Mouse (Mus musculus) limb, embryonic 12.5 days (tissue): ENCODE measurements around the gene Ccdc33. TPM values are rescaled to one million over a fixed set of nuclear protein-coding genes. Genes with fewer than 3 reads are reported as not detected.

Experiments used
- ATAC-seq: fragments of 200-750 bp; cut with Nextera tagmentation; 2 replicates; pipeline ENCODE4 v1.8.0; 2017; ENCODE audit warnings: low read depth, moderate TSS enrichment; ENCODE audit not compliant: insufficient number of reproducible peaks, insufficient read depth, low FRiP score, low TSS enrichment
- H3K27ac ChIP-seq: fragments of 300-500 bp; sonication (generic); 2 replicates; pipeline ENCODE4 v1.5.1; 2016; ENCODE audit warnings: mild to moderate bottlenecking, moderate library complexity
- H3K27me3 ChIP-seq: fragments of 300-500 bp; sonication (generic); 2 replicates; pipeline ENCODE4 v1.6.1; 2016; ENCODE audit warnings: mild to moderate bottlenecking, moderate library complexity
- H3K36me3 ChIP-seq: fragments of 300-500 bp; sonication (generic); 2 replicates; pipeline ENCODE4 v1.6.1; 2016; ENCODE audit warnings: mild to moderate bottlenecking, moderate library complexity
- H3K4me1 ChIP-seq: fragments of 300-500 bp; sonication (generic); replicated peaks from 2 replicates; pipeline ENCODE4 v1.6.1; 2016
- H3K4me2 ChIP-seq: fragments of 300-500 bp; sonication (generic); 2 replicates; pipeline ENCODE4 v1.6.1; 2016; ENCODE audit warnings: mild to moderate bottlenecking, moderate library complexity
- H3K4me3 ChIP-seq: fragments of 300-500 bp; sonication (generic); replicated peaks from 2 replicates; pipeline ENCODE4 v1.5.1; 2016; ENCODE audit warnings: mild to moderate bottlenecking
- H3K9ac ChIP-seq: fragments of 300-500 bp; sonication (generic); replicated peaks from 2 replicates; pipeline ENCODE4 v1.6.1; 2016; ENCODE audit warnings: mild to moderate bottlenecking, moderate library complexity
- H3K9me3 ChIP-seq: fragments of 300-500 bp; sonication (generic); 2 replicates; pipeline ENCODE4 v1.6.1; 2016; ENCODE audit warnings: mild to moderate bottlenecking, moderate library complexity
- WGBS: fragments of 180-500 bp; shearing (Covaris S2); methylation state at CpG from one replicate; pipeline ENCODE4 v1.1.7; 2016; 5-methylcytosine and 5-hydroxymethylcytosine counted together
- polyA plus RNA-seq: library from polyadenylated mRNA; unstranded; fragments of >200 nt; fragmentation: Nextera tagmentation; extraction: Ambion mirVana; gene quantifications from 2 replicates; pipeline ENCODE4 v1.2.1, GENCODE M21; 2016

Ccdc33 gene
- polyA plus RNA-seq, 1 experiment from 2014 or later: 0.19 TPM

DNA sequence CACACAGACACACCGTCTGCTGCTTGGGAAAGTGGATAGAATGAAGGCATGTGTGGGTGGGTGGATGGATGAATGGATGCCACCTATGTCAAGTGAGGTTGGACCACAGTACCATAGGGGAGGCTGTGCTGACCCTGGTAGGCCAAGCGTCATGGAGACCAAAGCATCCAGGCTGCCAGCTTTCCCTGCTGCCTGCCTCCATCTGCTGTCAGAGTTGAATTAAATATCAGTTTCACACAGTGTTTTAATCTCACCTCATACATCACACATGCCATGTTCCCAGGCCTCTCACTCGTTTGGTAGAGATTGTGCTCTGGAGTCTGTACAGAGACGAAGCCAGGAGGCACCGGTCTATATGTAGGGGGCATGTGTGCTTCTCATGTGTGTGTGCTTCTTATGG, 7.8 kb downstream of the Ccdc33 start:
- no peak overlapping the region for H3K4me2 ChIP-seq
- H3K4me1 ChIP-seq: peaks cover 57% of the 10 kb centered on the region
- 0 out of 2 replicates have a peak overlapping the region, but pooled peaks have one; percentile 12 for H3K27ac ChIP-seq
- H3K27me3 ChIP-seq: peaks cover 4% of the 10 kb centered on the region
- H3K9ac ChIP-seq: no peak overlapping the region
- no peaks in the 10 kb centered on the region for H3K9me3 ChIP-seq
- no peak for ATAC-seq
- no peak overlapping the region for H3K4me3 ChIP-seq
- WGBS: 65% methylated on average over 5 of the region's 5 CpGs
- H3K36me3 ChIP-seq: no peaks in the 10 kb centered on the region

DNA sequence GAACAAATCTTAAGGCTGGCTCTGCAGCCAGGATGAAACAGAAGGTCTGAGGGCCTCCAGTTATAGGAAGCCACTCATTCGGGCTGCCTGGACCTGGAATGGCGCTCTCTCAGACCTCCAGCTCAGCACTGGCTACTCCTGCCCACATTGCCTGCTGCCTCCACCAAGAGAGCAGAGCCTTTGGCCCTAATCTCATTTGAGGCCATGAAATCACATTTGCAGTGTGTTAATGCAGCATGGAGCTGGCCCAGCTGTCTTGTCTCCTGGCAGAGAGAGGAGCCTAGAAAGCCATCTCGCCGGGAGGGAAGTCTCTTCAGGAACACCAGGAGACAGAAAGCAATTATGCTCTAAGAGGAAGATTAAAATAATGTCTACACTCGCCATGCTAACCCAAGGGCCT, 11.1 kb downstream of the Ccdc33 start:
- H3K4me2 ChIP-seq: no peak overlapping the region
- no peak overlapping the region for H3K9ac ChIP-seq
- ATAC-seq: no peak
- peaks cover 37% of the 10 kb centered on the region for H3K4me1 ChIP-seq
- H3K27me3 ChIP-seq: peaks cover 6% of the 10 kb centered on the region
- H3K4me3 ChIP-seq: no peak overlapping the region
- 70% methylated on average over 5 of the region's 5 CpGs for WGBS
- no peaks in the 10 kb centered on the region for H3K9me3 ChIP-seq
- H3K36me3 ChIP-seq: no peaks in the 10 kb centered on the region
- no peak overlapping the region for H3K27ac ChIP-seq

DNA sequence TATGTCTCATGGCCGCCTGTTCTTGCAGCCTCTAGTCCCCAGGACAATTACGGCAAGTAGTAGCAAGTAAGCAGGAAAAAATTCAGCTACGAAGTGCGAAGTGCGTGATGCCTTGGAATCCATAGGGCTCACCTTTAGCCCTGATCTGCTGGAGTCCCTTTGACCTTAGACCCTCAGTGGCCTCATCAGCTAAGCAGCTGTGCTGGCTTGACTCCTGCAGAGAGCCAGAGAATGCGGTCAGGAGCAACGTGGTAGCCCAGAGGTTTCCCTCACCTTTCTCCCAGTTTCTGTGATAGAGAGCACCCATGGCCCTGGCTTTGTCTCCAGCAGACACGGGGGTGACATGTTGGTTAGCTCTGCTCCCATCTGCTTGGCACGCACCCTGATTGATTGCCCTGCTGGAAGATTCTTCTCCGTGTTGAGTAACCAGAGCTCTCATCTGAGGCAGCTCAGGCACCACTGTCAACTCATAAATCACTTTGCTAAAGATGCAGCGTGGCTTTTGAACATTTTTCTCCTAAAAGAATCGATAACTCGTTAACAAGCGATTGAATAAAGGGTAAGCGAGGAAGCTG, 12.9 kb downstream of the Ccdc33 start:
- Histone ChIP-seq H3K4me2 (no peak overlapping the region), H3K27ac (no peak overlapping the region), H3K9me3 (no peaks in the 10 kb centered on the region), H3K4me3 (no peak overlapping the region), H3K27me3 (peaks cover 6% of the 10 kb centered on the region), H3K4me1 (peaks cover 26% of the 10 kb centered on the region), H3K36me3 (no peaks in the 10 kb centered on the region), H3K9ac (no peak overlapping the region)
- 38% methylated on average over 15 of the region's 15 CpGs for whole genome bisulfite sequencing
- no peak for ATAC-seq

DNA sequence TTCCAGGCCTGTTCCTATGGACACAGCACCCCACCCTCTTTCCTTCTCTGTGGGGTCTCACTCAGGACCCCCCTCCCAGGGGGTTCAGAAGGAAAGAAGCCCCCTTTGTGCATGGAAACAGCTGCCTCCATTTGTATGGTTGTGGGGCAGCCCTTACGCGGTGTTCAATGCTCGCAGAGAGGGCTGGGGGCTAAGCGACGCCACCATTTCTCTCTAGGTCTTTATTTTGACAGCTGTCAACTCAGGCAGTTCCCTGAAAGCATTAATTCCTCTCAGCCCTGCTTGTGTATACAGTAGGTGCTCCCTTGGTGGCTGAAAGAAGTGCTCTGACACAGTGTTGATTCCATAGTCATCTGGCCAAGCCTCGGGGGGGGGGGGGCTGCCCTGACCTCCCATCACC, 15.0 kb downstream of the Ccdc33 start:
- Histone ChIP-seq H3K9ac (no peak overlapping the region), H3K4me2 (no peak overlapping the region), H3K4me3 (no peak overlapping the region), H3K4me1 (peaks cover 33% of the 10 kb centered on the region), H3K9me3 (no peaks in the 10 kb centered on the region), H3K27me3 (peaks cover 3% of the 10 kb centered on the region; the same call in 1 of the 2 replicates), H3K36me3 (no peaks in the 10 kb centered on the region), H3K27ac (no peak overlapping the region)
- WGBS: 77% methylated on average over 6 of the region's 6 CpGs
- no peak for ATAC-seq

DNA sequence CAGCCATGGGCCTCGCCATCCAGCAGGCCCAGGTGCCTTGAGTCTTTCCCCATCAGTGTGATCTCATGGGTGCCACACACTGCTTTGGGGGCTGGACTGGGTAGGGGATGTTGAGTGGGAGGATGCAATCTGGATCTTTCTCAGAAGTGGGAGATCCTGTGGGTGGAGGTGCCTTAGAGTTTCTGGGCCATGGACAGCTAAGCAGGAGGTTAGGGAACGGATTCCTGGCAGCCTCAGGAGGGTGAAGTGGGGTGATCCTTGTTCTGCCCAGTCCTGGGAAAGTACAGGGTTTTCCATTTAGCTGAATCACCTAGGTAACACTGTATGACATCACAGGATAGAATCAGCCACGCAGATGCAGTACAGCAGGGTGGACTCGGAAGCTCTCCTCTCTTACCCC, 16.6 kb downstream of the Ccdc33 start:
- WGBS: 68% methylated on average over 4 of the region's 4 CpGs
- Histone ChIP-seq H3K27ac (no peak overlapping the region), H3K4me1 (peaks cover 46% of the 10 kb centered on the region), H3K27me3 (peaks cover 3% of the 10 kb centered on the region; the same call in 1 of the 2 replicates), H3K9me3 (no peaks in the 10 kb centered on the region), H3K9ac (no peak overlapping the region), H3K4me3 (no peak overlapping the region), H3K36me3 (no peaks in the 10 kb centered on the region), H3K4me2 (no peak overlapping the region)
- no peak for ATAC-seq

- Histone ChIP-seq H3K27ac (no peak overlapping the region), H3K9ac (no peak overlapping the region), H3K4me3 (no peak overlapping the region), H3K27me3 (no peaks in the 10 kb centered on the region; the same call in 1 of the 2 replicates), H3K9me3 (no peaks in the 10 kb centered on the region), H3K4me1 (peaks cover 33% of the 10 kb centered on the region), H3K36me3 (no peaks in the 10 kb centered on the region), H3K4me2 (no peak overlapping the region)
- WGBS: 55% methylated on average over 5 of the region's 5 CpGs
- ATAC-seq: no peak
These were observed 18.6 kb downstream of the Ccdc33 start for GRCm38 (mm10) chr9:58099836-58100565.

- no peak for ATAC-seq
- no peak overlapping the region for H3K4me2 ChIP-seq
- no peaks in the 10 kb centered on the region; the same call in 1 of the 2 replicates for H3K27me3 ChIP-seq
- no peaks in the 10 kb centered on the region for H3K9me3 ChIP-seq
- H3K27ac ChIP-seq: no peak overlapping the region
- H3K9ac ChIP-seq: no peak overlapping the region; the same call in 1 of the 2 replicates
- peaks cover 47% of the 10 kb centered on the region for H3K4me1 ChIP-seq
- no peak overlapping the region for H3K4me3 ChIP-seq
- WGBS: 61% methylated on average over 5 of the region's 5 CpGs
- H3K36me3 ChIP-seq: no peaks in the 10 kb centered on the region
These were observed 21.9 kb downstream of the Ccdc33 start for GRCm38 (mm10) chr9:58096629-58097301.

- no peak overlapping the region for H3K4me2 ChIP-seq
- no peaks in the 10 kb centered on the region; the same call in 1 of the 2 replicates for H3K27me3 ChIP-seq
- WGBS: 81% methylated on average over 6 of the region's 6 CpGs
- 0 out of 2 replicates have a peak overlapping the region, but pooled peaks have one; percentile 5 for H3K27ac ChIP-seq
- H3K9me3 ChIP-seq: no peaks in the 10 kb centered on the region
- ATAC-seq: no peak
- H3K4me3 ChIP-seq: no peak overlapping the region
- H3K9ac ChIP-seq: no peak overlapping the region
- H3K36me3 ChIP-seq: no peaks in the 10 kb centered on the region
- H3K4me1 ChIP-seq: peaks cover 48% of the 10 kb centered on the region
These were observed 22.6 kb downstream of the Ccdc33 start for GRCm38 (mm10) chr9:58095977-58096376.

- Histone ChIP-seq H3K4me2 (no peak overlapping the region), H3K9me3 (no peaks in the 10 kb centered on the region), H3K36me3 (no peaks in the 10 kb centered on the region), H3K9ac (no peak overlapping the region), H3K4me1 (peaks cover 42% of the 10 kb centered on the region), H3K27ac (no peak overlapping the region), H3K4me3 (no peak overlapping the region), H3K27me3 (peaks cover 2% of the 10 kb centered on the region; the same call in 1 of the 2 replicates)
- no peak for ATAC-seq
- WGBS: 74% methylated on average over 3 of the region's 3 CpGs
These were observed 24.8 kb downstream of the Ccdc33 start for GRCm38 (mm10) chr9:58093776-58094175.

GRCm38 (mm10) chr9:58092581-58093269, 25.9 kb downstream of the Ccdc33 start:
- Histone ChIP-seq H3K36me3 (no peaks in the 10 kb centered on the region), H3K4me2 (no peak overlapping the region), H3K9me3 (no peaks in the 10 kb centered on the region), H3K4me3 (no peak overlapping the region), H3K27me3 (peaks cover 3% of the 10 kb centered on the region), H3K4me1 (peaks cover 46% of the 10 kb centered on the region), H3K27ac (no peak overlapping the region), H3K9ac (no peak overlapping the region)
- no peak for ATAC-seq
- 73% methylated on average over 7 of the region's 7 CpGs for WGBS
